Mouse (Mus musculus) liver, postnatal 0 days (tissue): ENCODE measurements around the gene Ankrd16.

ENCODE experiments used
- CTCF ChIP-seq: sonication (generic); IDR thresholded peaks from 2 replicates; pipeline ENCODE4 v1.5.1; 2016; ENCODE audit warnings: antibody characterized with exemption, low read depth
- EP300 ChIP-seq: IDR thresholded peaks from 2 replicates; pipeline ENCODE4 v1.6.1; 2016; ENCODE audit warnings: antibody characterized with exemption, low read depth, mild to moderate bottlenecking

- TF ChIP-seq EP300, result no peak
- no peak for TF ChIP-seq CTCF
Observed at GRCm38 (mm10) chr2:11766485-11767160, 11.1 kb upstream of the Ankrd16 start.
